Mouse (Mus musculus) urinary bladder, postnatal 10 days (tissue): ENCODE data around the gene Eif3b.
A peak's percentile ranks its signal among the peaks of the same experiment; 100 is the strongest.

Source experiments
- DNase-seq: peaks from one replicate; pipeline ENCODE4 v3.0.0; 2022; ENCODE audit warnings: low spot score

Eif3b gene

GRCm38 (mm10) chr5:140418489-140419441, at the start of gene Eif3b:
Gene Eif3b, plus strand, starts transcription at chr5:140419328.
- DNase-seq, result peak; percentile 63

- no peak for DNase-seq
Observed at GRCm38 (mm10) chr5:140369466-140369865, 49.7 kb upstream of the Eif3b start.

DNA sequence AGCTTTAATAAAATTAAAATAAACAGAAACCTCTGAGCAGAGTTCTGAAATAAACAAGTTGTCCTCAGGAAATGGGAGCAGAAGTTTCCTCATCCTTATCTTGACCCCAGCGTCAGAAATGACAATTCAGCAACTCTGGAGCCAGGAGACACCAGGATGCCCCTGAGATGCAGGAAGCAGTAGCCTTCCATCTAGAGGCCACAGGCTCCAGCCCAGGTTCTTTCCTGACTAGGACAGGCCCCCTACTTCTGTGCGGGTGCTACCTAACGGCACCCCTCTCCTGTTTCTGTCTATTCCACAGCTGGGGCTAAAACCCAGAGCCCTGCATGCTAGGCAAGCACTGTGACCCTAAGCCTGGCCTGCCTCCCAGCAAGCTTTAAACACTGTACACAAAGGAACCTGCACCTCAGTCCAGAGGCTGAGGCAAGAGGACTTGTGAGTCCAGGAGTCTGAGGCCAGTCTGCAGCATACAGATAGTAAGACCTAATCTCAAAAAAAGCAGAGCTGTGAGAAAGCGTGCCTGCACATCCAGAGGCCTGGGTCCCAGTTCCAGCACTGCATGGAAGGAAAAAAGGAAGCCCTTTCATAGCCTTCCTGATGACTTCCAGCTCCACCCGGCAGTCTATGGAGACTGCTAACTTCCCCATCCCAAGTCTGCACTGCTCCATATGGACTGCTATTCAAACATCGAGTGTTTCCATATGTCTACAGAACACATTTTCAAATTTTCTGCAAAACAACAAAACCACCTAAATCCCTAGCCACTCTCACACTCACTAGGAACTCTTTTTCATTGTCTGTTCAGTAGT, 48.5 kb upstream of the Eif3b start:
- DNase-seq, result no peak

DNA sequence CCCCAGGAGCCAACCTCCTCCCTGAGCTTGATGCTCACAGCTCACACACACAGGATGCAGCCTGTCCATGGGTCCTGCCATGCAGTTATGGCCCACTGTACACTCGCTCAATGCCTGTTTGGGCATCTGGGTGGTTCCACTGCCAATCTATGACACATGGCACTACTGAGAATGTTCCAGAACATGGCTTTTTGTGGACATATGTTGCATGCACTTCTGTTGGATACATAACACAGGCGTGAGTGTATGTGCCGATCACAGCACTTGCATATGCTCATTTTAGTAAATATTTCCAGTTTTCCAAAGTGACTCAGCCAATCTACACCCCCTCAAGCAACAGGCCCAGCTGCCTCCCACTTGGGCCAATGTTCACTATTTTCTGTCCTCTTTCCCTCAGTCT, 47.5 kb upstream of the Eif3b start:
- no peak for DNase-seq

DNA sequence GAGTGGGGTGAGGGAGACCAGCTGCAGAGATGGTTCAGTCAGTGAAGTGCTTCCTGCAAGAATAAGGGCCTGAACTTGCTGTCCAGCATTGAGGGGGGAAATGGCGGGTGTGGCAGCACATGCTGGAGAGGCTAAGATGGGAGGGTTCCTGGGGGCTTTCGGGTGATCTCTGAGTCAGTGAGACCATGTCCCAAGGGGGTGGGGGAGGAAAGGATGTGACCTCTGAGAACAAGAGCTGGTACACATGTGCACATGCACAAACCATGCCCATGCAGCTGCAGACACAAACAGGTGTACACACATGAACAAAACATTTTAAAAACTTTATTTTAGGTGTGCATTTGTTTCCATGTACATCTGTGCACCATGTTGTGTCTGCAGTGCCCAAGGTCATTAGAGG, 45.4 kb upstream of the Eif3b start:
- no peak for DNase-seq

DNA sequence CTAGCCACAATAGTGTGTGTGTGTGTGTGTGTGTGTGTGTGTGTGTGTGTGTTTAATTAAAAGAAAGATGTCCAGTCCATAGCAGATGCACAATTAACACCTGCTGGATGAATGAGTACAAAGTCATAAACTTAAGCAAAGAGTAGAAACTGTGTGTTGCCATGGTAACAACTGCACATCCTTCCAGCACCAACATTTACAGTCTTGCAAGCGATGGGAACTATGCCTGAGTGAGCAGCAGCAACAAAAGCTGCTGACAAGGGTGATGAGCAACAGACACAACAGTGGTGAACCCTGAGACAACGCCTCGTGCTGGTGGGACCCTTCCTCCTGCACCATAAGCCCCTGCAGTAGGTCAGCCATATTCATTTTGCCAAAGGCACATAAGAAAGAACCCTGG, 44.9 kb upstream of the Eif3b start:
- no peak for DNase-seq

DNA sequence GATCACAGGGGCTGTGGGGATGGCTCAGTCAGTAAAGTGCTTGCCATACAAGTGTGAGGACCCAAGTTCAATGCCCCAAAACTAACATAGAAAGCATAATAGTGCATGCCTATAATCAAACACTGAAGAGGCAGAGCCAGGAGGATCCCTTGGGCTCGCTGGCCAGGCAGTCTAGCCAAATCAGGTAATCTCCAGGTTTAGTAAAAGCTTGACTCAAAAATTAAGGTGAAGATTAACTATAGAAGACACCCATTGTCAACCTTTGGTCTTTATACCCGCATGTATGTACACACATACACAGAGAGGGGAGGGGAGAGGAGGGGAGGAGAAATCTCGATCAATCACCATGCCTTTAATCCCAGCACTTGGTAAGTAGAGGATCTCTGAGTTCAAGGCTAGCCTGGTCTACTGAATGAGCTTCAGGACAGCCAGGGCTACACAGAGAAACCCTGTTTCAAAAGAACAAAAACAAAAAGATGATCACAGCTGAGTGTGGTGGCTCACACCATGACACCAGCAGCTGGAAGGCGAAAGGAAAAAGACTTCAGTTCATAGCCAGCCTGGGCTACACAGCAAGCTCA, 43.8 kb upstream of the Eif3b start:
- DNase-seq, result no peak

DNA sequence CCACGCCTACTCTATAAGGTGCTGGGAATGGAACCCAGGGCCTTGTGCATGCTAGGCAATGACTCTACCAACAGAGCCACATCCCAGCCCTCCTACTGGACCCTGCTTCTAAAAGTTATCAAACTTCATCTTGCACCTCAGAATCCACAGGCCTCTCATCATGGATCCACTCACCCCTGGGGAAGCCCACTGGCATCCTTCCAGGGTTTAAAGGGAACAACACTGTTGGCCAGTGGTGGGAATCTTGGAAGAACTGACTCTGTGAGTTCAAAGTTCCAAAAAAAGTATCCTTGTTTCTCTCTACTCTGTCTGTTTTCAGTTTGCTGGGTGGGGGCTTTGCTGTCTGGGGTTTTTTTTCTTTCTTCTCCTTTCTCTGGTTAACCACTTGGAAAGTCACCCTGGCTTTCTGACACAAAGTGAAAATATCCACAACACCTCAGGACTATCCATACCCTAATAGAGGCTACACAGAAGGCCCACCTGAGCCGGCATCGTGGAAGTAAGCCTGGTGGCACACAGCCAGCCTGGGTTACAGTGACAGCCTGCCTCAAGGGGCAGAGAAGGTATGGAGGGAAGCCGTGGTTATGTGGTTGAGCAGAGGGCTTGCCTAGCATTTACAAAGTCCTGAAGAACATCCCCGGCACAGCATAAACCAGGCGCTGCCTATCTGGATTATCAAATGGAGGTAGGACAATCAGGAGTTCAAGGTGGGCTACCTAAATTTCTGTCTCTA, 40.8 kb upstream of the Eif3b start:
- DNase-seq, result no peak

DNA sequence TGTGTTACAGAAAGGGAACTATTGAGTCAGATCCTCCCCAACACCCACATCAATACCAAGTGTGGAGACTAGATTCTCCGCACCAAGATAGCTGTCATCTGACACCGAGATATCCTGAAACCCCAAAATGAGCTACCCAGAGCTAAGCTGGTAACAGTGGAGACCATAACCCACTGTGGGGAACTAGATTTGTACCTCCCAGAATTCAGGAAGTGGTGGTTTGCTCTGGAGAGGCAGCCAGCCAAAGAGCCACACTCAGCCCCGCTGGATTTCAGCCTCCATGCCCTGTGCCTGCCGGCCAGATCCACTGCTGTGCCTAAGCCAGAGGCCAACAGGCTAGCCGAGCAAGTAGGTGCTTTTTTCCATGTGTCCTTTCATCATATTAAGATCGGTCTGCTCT, 39.8 kb upstream of the Eif3b start:
- no peak for DNase-seq

DNA sequence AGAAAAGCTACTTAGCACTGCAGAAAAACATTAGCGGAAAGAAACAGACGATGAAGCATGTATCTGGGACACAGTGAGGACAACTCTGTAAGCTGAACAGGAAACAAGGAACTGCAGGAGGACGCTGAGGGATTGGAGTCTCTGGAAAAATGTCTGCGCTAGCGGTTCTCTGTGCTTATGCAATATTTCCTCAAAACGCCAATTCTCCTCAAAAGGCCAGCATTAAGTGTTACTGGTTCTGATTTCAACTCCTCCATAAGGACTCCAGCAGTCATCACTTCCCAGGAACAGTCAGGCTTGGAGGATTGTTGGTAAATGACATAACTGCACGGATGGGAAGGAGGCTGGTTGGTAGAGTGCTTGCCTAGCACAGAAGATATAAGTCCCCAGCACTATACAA, 38.0 kb upstream of the Eif3b start:
- no peak for DNase-seq

DNA sequence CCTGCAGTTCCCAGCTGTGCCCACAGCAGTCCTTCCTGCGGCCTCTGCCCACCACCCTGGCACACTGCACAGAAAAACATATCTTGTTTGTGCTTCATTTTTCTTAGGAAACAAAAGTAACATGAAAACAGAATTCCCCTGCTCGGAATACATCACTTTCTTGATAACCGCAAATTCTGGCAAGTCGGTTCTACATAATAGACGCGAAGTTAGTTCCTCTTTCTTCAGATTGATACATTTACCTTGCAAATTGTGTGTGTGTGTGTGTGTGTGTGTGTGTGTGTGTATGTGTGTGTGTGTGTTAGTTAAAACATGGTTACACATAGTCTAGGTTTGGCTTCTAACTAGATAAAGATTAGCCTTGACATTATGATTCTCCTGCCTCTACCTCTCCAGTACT, 36.4 kb upstream of the Eif3b start:
- no peak for DNase-seq

DNA sequence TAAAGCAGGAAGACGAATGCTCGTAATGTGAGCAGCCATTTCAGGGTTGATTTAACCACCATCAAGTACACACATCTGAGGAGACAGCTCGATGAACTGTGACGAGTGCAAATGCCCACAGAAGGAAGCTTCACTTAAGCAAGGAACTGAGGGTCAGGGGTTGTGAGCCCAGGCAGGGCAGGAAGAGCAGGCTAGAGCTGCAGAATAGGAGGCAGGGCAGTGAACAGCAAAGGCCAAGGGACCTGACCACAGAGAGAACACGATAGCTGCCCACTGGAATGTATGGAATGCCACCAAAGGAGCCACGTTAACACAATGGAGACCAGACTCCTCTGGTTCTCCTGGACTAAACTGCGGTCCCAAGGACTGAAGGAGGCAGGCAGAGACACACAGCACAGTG, 35.6 kb upstream of the Eif3b start:
- DNase-seq, result no peak

DNA sequence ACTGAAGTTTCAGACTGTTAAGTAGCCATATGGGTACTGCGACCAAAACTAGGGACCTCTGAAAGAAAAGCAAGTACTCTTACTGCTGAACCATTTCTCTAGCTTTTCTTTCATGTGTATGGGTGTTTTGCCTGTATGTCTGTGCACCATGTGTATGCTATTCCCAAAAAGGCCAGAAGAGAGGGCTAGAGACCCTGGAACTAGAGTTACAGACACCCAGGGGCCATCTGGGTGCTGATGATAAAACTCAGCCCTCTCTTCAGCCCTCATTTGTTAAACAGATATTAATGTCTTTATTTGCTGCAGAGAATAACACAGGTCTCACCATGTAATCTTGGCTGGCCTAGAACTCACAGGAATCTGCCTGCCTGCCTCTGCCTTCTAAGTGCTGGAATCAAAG, 34.7 kb upstream of the Eif3b start:
- DNase-seq, result no peak

GRCm38 (mm10) chr5:140387236-140387635, 31.9 kb upstream of the Eif3b start:
- DNase-seq, result no peak

DNA sequence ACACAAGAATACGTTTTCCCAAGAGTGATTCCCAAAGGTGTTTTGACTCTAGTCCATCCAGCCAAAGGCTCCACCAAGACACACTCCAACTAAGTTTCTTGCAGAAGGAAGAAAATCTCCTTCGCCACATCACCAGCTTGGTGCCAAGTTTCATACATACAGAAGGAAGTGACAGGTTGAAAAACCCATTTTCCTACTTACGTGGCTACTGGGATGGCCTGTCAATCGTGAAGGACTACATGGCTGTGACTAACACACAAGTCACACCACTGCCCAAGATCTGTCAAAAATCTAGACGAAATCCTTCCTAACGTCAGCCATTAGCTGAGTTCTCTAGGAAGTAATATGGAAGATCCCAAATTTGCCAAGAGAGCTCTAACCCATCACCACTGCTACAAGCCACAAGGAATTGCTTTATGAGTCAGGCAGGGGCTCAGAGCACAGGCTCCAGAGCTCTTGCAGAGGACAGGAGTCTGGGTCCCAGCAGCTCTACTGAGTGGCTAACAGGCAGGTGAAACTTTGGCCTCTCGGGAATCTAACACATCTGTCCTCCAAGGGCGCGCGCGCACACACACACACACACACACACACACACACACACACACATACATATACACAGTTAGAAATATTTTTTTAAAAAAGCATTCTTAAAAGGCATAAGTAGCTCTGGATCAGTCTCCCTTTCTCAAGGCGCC, 31.2 kb upstream of the Eif3b start:
- no peak for DNase-seq

DNA sequence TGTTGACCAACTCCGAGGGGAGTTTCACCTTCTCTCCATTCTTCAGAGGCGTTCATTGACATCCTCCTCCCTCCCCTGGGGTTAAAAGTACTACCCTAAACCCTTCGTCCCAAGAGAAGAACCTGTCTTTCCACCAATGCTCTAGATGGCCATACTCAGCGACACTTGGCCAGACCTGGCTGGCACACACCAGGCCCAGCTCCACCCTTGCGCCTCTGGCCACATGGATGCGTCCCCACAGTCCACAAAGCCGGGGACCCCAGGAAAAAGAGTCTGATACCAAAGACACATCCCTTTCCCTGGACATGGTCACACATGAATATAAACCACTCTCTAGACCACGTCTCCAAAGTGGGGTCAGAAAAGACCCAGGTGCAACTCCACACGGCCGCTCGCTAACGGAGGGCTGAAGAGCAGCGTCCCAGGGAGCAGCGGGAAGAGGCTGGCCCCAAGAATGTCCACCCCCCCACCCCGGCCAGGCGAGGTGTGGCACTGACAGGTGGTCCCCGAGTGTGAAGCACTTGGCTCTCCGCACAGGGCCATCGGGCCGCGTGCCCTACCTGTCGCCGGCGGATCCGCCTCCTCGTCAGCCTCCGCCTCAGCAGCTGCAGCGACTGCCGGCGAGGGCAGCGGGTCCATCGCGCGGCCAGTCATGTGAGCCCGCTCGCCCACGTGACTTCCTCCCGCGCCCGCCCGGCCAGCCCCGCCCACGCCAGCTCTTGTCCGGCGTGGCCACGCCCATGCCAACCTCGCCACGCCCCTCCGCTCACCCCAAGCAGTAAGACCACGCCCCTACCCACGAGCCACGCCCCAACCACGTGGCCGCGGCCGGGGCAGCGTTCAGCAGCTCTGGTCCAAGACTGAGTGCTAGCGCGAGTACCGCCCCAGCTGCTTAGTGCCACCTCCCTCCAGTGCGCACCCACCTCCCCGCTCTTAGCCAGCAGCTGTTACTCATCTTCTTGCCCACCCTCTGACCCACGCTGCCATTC, 30.2 kb upstream of the Eif3b start, which contains the start of gene Snx8:
TSS of gene Snx8 (minus strand) at position 675 of the 989 bp plus-strand sequence.
- peak; percentile 95 for DNase-seq

- DNase-seq, result no peak
Observed at GRCm38 (mm10) chr5:140389647-140390046, 29.5 kb upstream of the Eif3b start.

DNA sequence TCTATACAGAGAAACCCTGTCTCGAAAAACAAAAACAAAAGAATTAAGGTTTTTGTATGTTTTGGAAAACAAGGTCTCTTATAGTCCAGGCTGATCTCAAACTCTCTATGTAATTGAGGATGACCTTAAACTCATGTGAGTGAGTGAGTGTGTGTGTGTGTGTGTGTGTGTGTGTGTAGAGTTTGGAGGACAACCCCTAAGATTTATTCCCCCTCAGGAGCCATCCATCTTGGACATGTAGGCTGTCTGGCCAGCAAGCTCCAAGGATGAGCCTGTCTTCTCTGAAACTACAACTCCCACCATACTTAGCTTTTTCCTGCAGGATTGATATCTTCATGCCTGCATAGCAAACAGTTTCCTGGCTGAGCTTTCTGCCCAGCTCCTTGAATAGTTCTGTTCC, 27.7 kb upstream of the Eif3b start:
- no peak for DNase-seq

DNA sequence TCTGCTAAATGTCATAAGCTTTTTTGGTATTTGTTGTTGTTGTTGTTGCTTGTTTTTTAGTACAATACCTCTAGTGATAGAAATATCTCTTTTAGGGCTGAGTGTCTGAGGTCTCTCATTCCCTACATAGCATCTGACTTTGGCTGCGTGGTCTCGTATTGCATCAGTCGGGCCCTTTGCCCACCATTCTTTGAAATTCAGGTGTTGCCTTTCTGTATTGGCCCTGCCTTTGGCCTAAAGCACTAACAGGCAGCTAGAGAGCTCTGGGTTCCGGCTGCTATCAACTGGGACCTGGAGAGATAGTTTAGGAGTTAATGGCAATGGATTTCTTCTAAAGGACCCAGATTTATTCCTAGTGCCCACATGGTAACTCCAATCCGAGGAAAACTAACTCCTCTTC, 27.1 kb upstream of the Eif3b start:
- DNase-seq, result no peak

GRCm38 (mm10) chr5:140392701-140393100, 26.4 kb upstream of the Eif3b start:
- DNase-seq, result no peak
